Mouse (Mus musculus): ENCODE measurements around the gene Scrn3. TPM values are rescaled to one million over a fixed set of nuclear protein-coding genes. Genes with fewer than 3 reads are reported as not detected.

The Scrn3 gene
- polyA plus RNA-seq (2014; fragmentation: Illumina TruSeq; extraction: RNeasy Lipid Tissue Mini Kit (QIAGEN cat#74804); ENCODE audit: low read depth, low replicate concordance), result 10.1 TPM

GRCm38 (mm10) chr2:73312152-73313116 lies at the start of gene Scrn3, which contains the start of gene Cir1:
TSS of gene Scrn3 (plus strand) at chr2:73312601.
TSS of gene Cir1 (minus strand) at chr2:73312701.

GRCm38 (mm10) chr2:73271459-73272161 lies 40.8 kb upstream of the Scrn3 start, which contains the start of gene Sp9:
TSS of gene Sp9 (plus strand) at chr2:73271925.

GRCm38 (mm10) chr2:73386356-73387046 lies 74.1 kb downstream of the Scrn3 start, which contains the start of gene Gpr155:
TSS of gene Gpr155 (minus strand) at chr2:73386572.

Other genes with a start within 250 kb of the Scrn3 start
- gene Ola1, start 93.7 kb upstream of the Scrn3 start, polyA plus RNA-seq (2014; fragmentation: Illumina TruSeq; extraction: RNeasy Lipid Tissue Mini Kit (QIAGEN cat#74804); ENCODE audit: low read depth, low replicate concordance), result 70.5 TPM
- gene Sp9, start 40.7 kb upstream of the Scrn3 start, polyA plus RNA-seq (2014; fragmentation: Illumina TruSeq; extraction: RNeasy Lipid Tissue Mini Kit (QIAGEN cat#74804); ENCODE audit: low read depth, low replicate concordance), result 0.28 TPM
- gene Cir1, start 100 bp downstream of the Scrn3 start, polyA plus RNA-seq (2014; fragmentation: Illumina TruSeq; extraction: RNeasy Lipid Tissue Mini Kit (QIAGEN cat#74804); ENCODE audit: low read depth, low replicate concordance), result 190 TPM
- gene Gpr155, start 74.0 kb downstream of the Scrn3 start, polyA plus RNA-seq (2014; fragmentation: Illumina TruSeq; extraction: RNeasy Lipid Tissue Mini Kit (QIAGEN cat#74804); ENCODE audit: low read depth, low replicate concordance), result 1.9 TPM
- gene Wipf1, start 217.1 kb downstream of the Scrn3 start, polyA plus RNA-seq (2014; fragmentation: Illumina TruSeq; extraction: RNeasy Lipid Tissue Mini Kit (QIAGEN cat#74804); ENCODE audit: low read depth, low replicate concordance), result 1.2 TPM

All from testis, adult 10 weeks (tissue).